Comparison of ENCODE assay signal across 9 mouse cellular contexts in the genomic region with DNA sequence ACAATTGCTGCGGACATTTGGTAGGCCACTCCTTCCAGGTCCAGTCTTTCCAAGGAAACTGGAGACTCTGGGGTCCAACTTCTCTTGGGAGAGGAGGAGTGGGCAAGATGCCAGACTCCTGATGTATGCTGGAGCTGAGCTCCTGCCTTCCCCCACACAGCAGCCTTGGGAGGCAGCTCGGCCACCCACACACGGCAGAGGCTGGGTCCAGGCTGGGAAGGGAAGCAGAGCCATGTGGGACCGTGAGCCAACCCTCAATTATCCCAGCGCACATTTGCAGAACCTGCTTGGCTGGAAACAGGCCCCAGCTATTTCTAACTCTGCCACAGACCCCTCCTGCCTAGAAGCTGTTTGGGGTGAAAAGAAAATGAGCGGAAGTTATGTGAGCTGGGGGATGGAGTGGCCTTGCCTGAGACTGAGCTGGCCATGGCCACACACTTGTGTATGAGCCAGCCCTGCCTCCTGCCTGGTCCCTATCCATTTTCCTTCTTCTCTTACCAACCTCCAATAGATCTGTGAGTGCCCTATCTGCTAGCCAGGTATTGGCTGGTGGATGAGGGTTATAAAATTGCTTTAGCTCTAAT.
DNase-seq lines count a peak whose midpoint lies in the region; ATAC-seq and TF ChIP-seq lines count a peak whose summit lies in the region.
"Had no signal": no experiment of that assay in that cellular context is flagged by ENCODE, and none has a peak within 500 bp of the region (broad histone marks: within the 10 kb centered on the region; RNA-seq: fewer than 3 reads in every experiment).

No protein-coding gene starts in this region.

- H3K4me3 ChIP-seq in intestine, embryonic 14.5 days (ENCODE audit: low read depth, low read length), result no peak overlapping the region
- no peak overlapping the region for H3K4me3 ChIP-seq in intestine, postnatal 0 days (ENCODE audit: low read depth, low read length)
- H3K4me3 ChIP-seq: myocyte had no signal

- 37% methylated on average over 6 of the region's 6 CpGs for WGBS in intestine, embryonic 14.5 days
- 45% methylated on average over 6 of the region's 6 CpGs for WGBS in intestine, postnatal 0 days

- no peaks in the 10 kb centered on the region for H3K9me3 ChIP-seq in intestine, embryonic 14.5 days (ENCODE audit: control insufficient read depth, low read length)
- no peaks in the 10 kb centered on the region for H3K9me3 ChIP-seq in intestine, postnatal 0 days (ENCODE audit: control insufficient read depth)

- no peak overlapping the region for H3K4me2 ChIP-seq in intestine, embryonic 14.5 days (ENCODE audit: low read length)
- no peak overlapping the region for H3K4me2 ChIP-seq in intestine, postnatal 0 days (replicated peaks; ENCODE audit: low read depth)

- no peak for DNase-seq in intestine, embryonic 14.5 days (ENCODE audit: low spot score)
- peak; percentile 90 for DNase-seq in brain, adult 2 months (ENCODE audit: low read depth, low spot score)
- DNase-seq in left cerebral cortex, adult 11 months (ENCODE audit: low spot score), result peak; percentile 59
- DNase-seq in right cerebral cortex, postnatal 4 days, result peak; percentile 54
- DNase-seq in cerebellum, adult 18-20 months, result no peak
- DNase-seq in thymus, postnatal 4 days, result no peak

- ATAC-seq in intestine, embryonic 14.5 days (replicated peaks; ENCODE audit: low FRiP score, low TSS enrichment, low read depth), result peak; percentile 62; the same call in 1 of the 2 replicates
- ATAC-seq in intestine, postnatal 0 days, result no peak
- peak; percentile 93 for ATAC-seq in frontal cortex, adult (ENCODE audit: low TSS enrichment)

- peak overlapping the region; percentile 43; the same call in 1 of the 2 replicates for H3K27ac ChIP-seq in intestine, embryonic 14.5 days (ENCODE audit: low read depth)
- H3K27ac ChIP-seq in intestine, postnatal 0 days (ENCODE audit: low read depth, low read length), result no peak overlapping the region

- no peak overlapping the region for H3K9ac ChIP-seq in intestine, embryonic 14.5 days (ENCODE audit: low read length)
- H3K9ac ChIP-seq in intestine, postnatal 0 days (ENCODE audit: low read depth, low read length), result no peak overlapping the region

- H3K27me3 ChIP-seq in intestine, embryonic 14.5 days (replicated peaks; ENCODE audit: control insufficient read depth, insufficient read depth, low read length), result no peaks in the 10 kb centered on the region
- no peaks in the 10 kb centered on the region for H3K27me3 ChIP-seq in intestine, postnatal 0 days (replicated peaks; ENCODE audit: control insufficient read depth, insufficient read depth, low read length)

- TF ChIP-seq CTCF in intestine, postnatal 0 days (IDR thresholded peaks at IDR 0.05; ENCODE audit: low read depth), result no peak

- peaks cover 9% of the 10 kb centered on the region for H3K4me1 ChIP-seq in intestine, embryonic 14.5 days (replicated peaks; ENCODE audit: control insufficient read depth, insufficient read depth, low read length)
- H3K4me1 ChIP-seq in intestine, postnatal 0 days (replicated peaks; ENCODE audit: control insufficient read depth, insufficient read depth, low read length), result no peaks in the 10 kb centered on the region

- peaks cover 7% of the 10 kb centered on the region; the same call in 1 of the 2 replicates for H3K36me3 ChIP-seq in intestine, embryonic 14.5 days (ENCODE audit: control insufficient read depth, insufficient read depth, low read length)
- H3K36me3 ChIP-seq in intestine, postnatal 0 days (ENCODE audit: control insufficient read depth, insufficient read depth), result peaks cover 16% of the 10 kb centered on the region; the same call in 1 of the 2 replicates

Comparison
In these comparisons a context has a peak if more than half of its experiments do, and no peak if none do; other contexts are left out.
1. DNase-seq: peak in brain, adult 2 months (single experiment), left cerebral cortex, adult 11 months (single experiment) and right cerebral cortex, postnatal 4 days (single experiment); none in intestine, embryonic 14.5 days (single experiment), cerebellum, adult 18-20 months (0 of 2) and thymus, postnatal 4 days (single experiment).